Mouse (Mus musculus): ENCODE measurements at regions not wholly inside any gene's neighbourhood (a gene's known extent, or its start where the extent isn't known, plus 50 kb on each side); places are given as distances from the start of the nearest gene placed in this dataset.
"Not testable (repeated sequence)": the region's sequence is repeated elsewhere in the genome, so short reads cannot be mapped to it uniquely, and the experiment has no call there.

GRCm38 (mm10) chr17:35758769-35759168 is 54.3 kb upstream of the Ddr1 start:
- Histone ChIP-seq H3K9me3 (ENCODE audit: control insufficient read depth, low read length) (no peaks in the 10 kb centered on the region), H3K27me3 (ENCODE audit: control insufficient read depth, insufficient read depth, low read length) (no peaks in the 10 kb centered on the region), H3K4me1 (ENCODE audit: control insufficient read depth, insufficient read depth, low read length) (no peaks in the 10 kb centered on the region), H3K27ac (ENCODE audit: low read depth, low read length) (no peak overlapping the region), H3K9ac (ENCODE audit: low read length) (no peak overlapping the region), H3K4me3 (ENCODE audit: low read depth, low read length) (no peak overlapping the region), H3K36me3 (ENCODE audit: control insufficient read depth, insufficient read depth, low read length) (no peaks in the 10 kb centered on the region), H3K4me2 (no peak overlapping the region)
- ATAC-seq (ENCODE audit: low FRiP score) (no peak), DNase-seq (ENCODE audit: low spot score, missing footprints) (no peak)
- 88% methylated on average over 7 of the region's 7 CpGs for WGBS

- Histone ChIP-seq H3K27ac (ENCODE audit: low read depth, low read length) (no peak overlapping the region), H3K27me3 (ENCODE audit: control insufficient read depth, insufficient read depth, low read length) (no peaks in the 10 kb centered on the region), H3K36me3 (ENCODE audit: control insufficient read depth, insufficient read depth, low read length) (no peaks in the 10 kb centered on the region), H3K9ac (ENCODE audit: low read length) (no peak overlapping the region), H3K4me1 (ENCODE audit: control insufficient read depth, insufficient read depth, low read length) (no peaks in the 10 kb centered on the region), H3K4me2 (no peak overlapping the region), H3K4me3 (ENCODE audit: low read depth, low read length) (no peak overlapping the region), H3K9me3 (ENCODE audit: control insufficient read depth, low read length) (no peaks in the 10 kb centered on the region)
- no peak for ATAC-seq (ENCODE audit: low FRiP score)
- WGBS = 85% methylated on average over 6 of the region's 6 CpGs
- DNase-seq (ENCODE audit: low spot score, missing footprints) = peak; percentile 33
Observed at GRCm38 (mm10) chr17:35759740-35760139, 55.3 kb upstream of the Ddr1 start.

GRCm38 (mm10) chr17:35762614-35763013 is 58.2 kb upstream of the Ddr1 start:
- Histone ChIP-seq H3K27me3 (ENCODE audit: control insufficient read depth, insufficient read depth, low read length) (no peaks in the 10 kb centered on the region), H3K4me1 (ENCODE audit: control insufficient read depth, insufficient read depth, low read length) (no peaks in the 10 kb centered on the region), H3K9ac (ENCODE audit: low read length) (no peak overlapping the region), H3K4me3 (ENCODE audit: low read depth, low read length) (no peak overlapping the region), H3K4me2 (no peak overlapping the region), H3K36me3 (ENCODE audit: control insufficient read depth, insufficient read depth, low read length) (no peaks in the 10 kb centered on the region), H3K9me3 (ENCODE audit: control insufficient read depth, low read length) (no peaks in the 10 kb centered on the region), H3K27ac (ENCODE audit: low read depth, low read length) (no peak overlapping the region)
- DNase-seq (ENCODE audit: low spot score, missing footprints) = peak; percentile 79
- no peak for ATAC-seq (ENCODE audit: low FRiP score)
- WGBS = 92% methylated on average over 9 of the region's 9 CpGs

- H3K9me3 ChIP-seq (ENCODE audit: control insufficient read depth, low read length) = no peaks in the 10 kb centered on the region
- DNase-seq (ENCODE audit: low spot score, missing footprints) = no peak
- H3K27ac ChIP-seq (ENCODE audit: low read depth, low read length) = no peak overlapping the region
- H3K9ac ChIP-seq (ENCODE audit: low read length) = no peak overlapping the region
- no peak overlapping the region for H3K4me2 ChIP-seq
- no peaks in the 10 kb centered on the region for H3K27me3 ChIP-seq (ENCODE audit: control insufficient read depth, insufficient read depth, low read length)
- H3K4me1 ChIP-seq (ENCODE audit: control insufficient read depth, insufficient read depth, low read length) = no peaks in the 10 kb centered on the region
- no peak overlapping the region for H3K4me3 ChIP-seq (ENCODE audit: low read depth, low read length)
- H3K36me3 ChIP-seq (ENCODE audit: control insufficient read depth, insufficient read depth, low read length) = no peaks in the 10 kb centered on the region
- WGBS = 92% methylated on average over 5 of the region's 5 CpGs
- no peak for ATAC-seq (ENCODE audit: low FRiP score)
Observed at GRCm38 (mm10) chr17:35763101-35763500, 58.4 kb upstream of the Ier3 start.

GRCm38 (mm10) chr17:35763866-35764265 is 57.6 kb upstream of the Ier3 start:
- no peak overlapping the region for H3K4me3 ChIP-seq (ENCODE audit: low read depth, low read length)
- H3K9ac ChIP-seq (ENCODE audit: low read length) = no peak overlapping the region
- no peak overlapping the region for H3K27ac ChIP-seq (ENCODE audit: low read depth, low read length)
- H3K27me3 ChIP-seq (ENCODE audit: control insufficient read depth, insufficient read depth, low read length) = no peaks in the 10 kb centered on the region
- H3K4me2 ChIP-seq = no peak overlapping the region
- DNase-seq (ENCODE audit: low spot score, missing footprints) = no peak
- no peaks in the 10 kb centered on the region for H3K4me1 ChIP-seq (ENCODE audit: control insufficient read depth, insufficient read depth, low read length)
- WGBS = 24% methylated on average over 6 of the region's 6 CpGs
- no peak for ATAC-seq (ENCODE audit: low FRiP score)
- H3K9me3 ChIP-seq (ENCODE audit: control insufficient read depth, low read length) = no peaks in the 10 kb centered on the region
- H3K36me3 ChIP-seq (ENCODE audit: control insufficient read depth, insufficient read depth, low read length) = no peaks in the 10 kb centered on the region

- Histone ChIP-seq H3K9me3 (ENCODE audit: control insufficient read depth, low read length) (no peaks in the 10 kb centered on the region), H3K27ac (ENCODE audit: low read depth, low read length) (no peak overlapping the region), H3K4me3 (ENCODE audit: low read depth, low read length) (no peak overlapping the region), H3K4me2 (no peak overlapping the region), H3K36me3 (ENCODE audit: control insufficient read depth, insufficient read depth, low read length) (no peaks in the 10 kb centered on the region), H3K9ac (ENCODE audit: low read length) (no peak overlapping the region), H3K4me1 (ENCODE audit: control insufficient read depth, insufficient read depth, low read length) (no peaks in the 10 kb centered on the region), H3K27me3 (ENCODE audit: control insufficient read depth, insufficient read depth, low read length) (no peaks in the 10 kb centered on the region)
- ATAC-seq (ENCODE audit: low FRiP score) = no peak
- peak; percentile 35 for DNase-seq (ENCODE audit: low spot score, missing footprints)
- 91% methylated on average over 9 of the region's 9 CpGs for WGBS
Observed at GRCm38 (mm10) chr17:35766406-35766805, 55.1 kb upstream of the Ier3 start.

GRCm38 (mm10) chr17:35769175-35769960 is 52.1 kb upstream of the Ier3 start:
- DNase-seq (ENCODE audit: low spot score, missing footprints) (peak; percentile 39), ATAC-seq (ENCODE audit: low FRiP score) (no peak)
- Histone ChIP-seq H3K27me3 (ENCODE audit: control insufficient read depth, insufficient read depth, low read length) (no peaks in the 10 kb centered on the region), H3K36me3 (ENCODE audit: control insufficient read depth, insufficient read depth, low read length) (no peaks in the 10 kb centered on the region), H3K9me3 (ENCODE audit: control insufficient read depth, low read length) (no peaks in the 10 kb centered on the region), H3K4me3 (ENCODE audit: low read depth, low read length) (no peak overlapping the region), H3K4me1 (ENCODE audit: control insufficient read depth, insufficient read depth, low read length) (no peaks in the 10 kb centered on the region), H3K4me2 (no peak overlapping the region), H3K9ac (ENCODE audit: low read length) (no peak overlapping the region), H3K27ac (ENCODE audit: low read depth, low read length) (no peak overlapping the region)
- WGBS = 59% methylated on average over 5 of the region's 5 CpGs

- 82% methylated on average over 4 of the region's 4 CpGs for WGBS
- H3K36me3 ChIP-seq (ENCODE audit: control insufficient read depth, insufficient read depth, low read length); H3K4me2 ChIP-seq; H3K4me3 ChIP-seq (ENCODE audit: low read depth, low read length); H3K9me3 ChIP-seq (ENCODE audit: control insufficient read depth, low read length); H3K9ac ChIP-seq (ENCODE audit: low read length); ATAC-seq (ENCODE audit: low FRiP score); H3K27ac ChIP-seq (ENCODE audit: low read depth, low read length); H3K4me1 ChIP-seq (ENCODE audit: control insufficient read depth, insufficient read depth, low read length); H3K27me3 ChIP-seq (ENCODE audit: control insufficient read depth, insufficient read depth, low read length): not testable (repeated sequence)
- DNase-seq (ENCODE audit: low spot score, missing footprints) = peak; percentile 56
Observed at GRCm38 (mm10) chr17:35769961-35770276, 51.6 kb upstream of the Ier3 start.

GRCm38 (mm10) chr17:35770599-35770998 is 50.9 kb upstream of the Ier3 start:
- DNase-seq (ENCODE audit: low spot score, missing footprints) = peak; percentile 72
- no peak for ATAC-seq (ENCODE audit: low FRiP score)
- WGBS = 83% methylated on average over 3 of the region's 3 CpGs
- no peaks in the 10 kb centered on the region for H3K36me3 ChIP-seq (ENCODE audit: control insufficient read depth, insufficient read depth, low read length)
- H3K27ac ChIP-seq (ENCODE audit: low read depth, low read length) = no peak overlapping the region
- H3K9ac ChIP-seq (ENCODE audit: low read length) = no peak overlapping the region
- no peak overlapping the region for H3K4me2 ChIP-seq
- H3K4me1 ChIP-seq (ENCODE audit: control insufficient read depth, insufficient read depth, low read length) = no peaks in the 10 kb centered on the region
- no peak overlapping the region for H3K4me3 ChIP-seq (ENCODE audit: low read depth, low read length)
- no peaks in the 10 kb centered on the region for H3K27me3 ChIP-seq (ENCODE audit: control insufficient read depth, insufficient read depth, low read length)
- no peaks in the 10 kb centered on the region for H3K9me3 ChIP-seq (ENCODE audit: control insufficient read depth, low read length)
